Mouse (Mus musculus) fibroblast of lung, adult 2 months (primary cell): ENCODE data around the gene Prl7a2.
A peak's percentile ranks its signal among the peaks of the same experiment; 100 is the strongest.

Experiments
- DNase-seq: peaks from one replicate; pipeline ENCODE4 v3.0.0-alpha.2; 2011; ENCODE audit warnings: low read depth

Prl7a2 gene

DNA sequence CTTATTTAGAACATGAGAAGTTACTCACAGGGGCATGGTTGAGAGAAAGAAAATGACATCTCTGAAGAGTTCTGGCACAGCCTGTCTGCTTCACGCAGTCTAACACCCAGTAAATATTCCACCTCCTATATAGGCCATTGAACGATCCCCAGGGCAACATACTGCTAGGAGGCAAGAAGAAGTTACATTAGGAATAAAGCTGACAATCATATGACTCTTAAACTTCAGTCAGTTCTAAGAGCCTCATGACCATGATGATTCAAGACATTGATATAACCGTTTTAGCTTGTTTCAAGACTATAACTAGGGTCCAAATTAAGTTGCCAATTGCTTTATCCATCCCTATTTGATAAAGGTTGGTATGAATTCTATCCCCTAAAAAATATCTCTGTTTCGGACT lies at the start of gene Prl7a2:
Gene Prl7a2, minus strand, starts transcription at position 101 of the 400 bp plus-strand sequence.
- no peak for DNase-seq

DNA sequence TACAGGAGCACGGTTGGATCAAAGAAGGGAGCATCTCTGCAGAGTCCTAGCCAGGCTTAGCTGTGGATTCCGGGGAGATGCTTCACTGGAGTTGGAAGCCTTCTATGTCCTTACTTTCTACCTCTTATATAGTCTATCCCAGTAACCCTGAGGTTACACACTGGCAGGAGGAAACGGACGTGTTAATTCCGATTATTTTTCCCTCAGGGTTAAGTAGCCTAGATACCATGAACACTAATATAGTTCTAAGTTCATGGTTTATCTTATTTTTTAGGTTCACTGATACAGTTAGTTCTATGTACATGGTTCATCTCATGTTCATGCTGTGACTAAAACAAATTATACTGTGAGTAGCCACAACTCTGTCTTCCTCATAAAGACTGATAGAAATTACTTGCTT lies 48.8 kb upstream of the Prl7a2 start, which contains the start of gene Prl7d1:
Gene Prl7d1, minus strand, starts transcription at position 101 of the 400 bp plus-strand sequence.
- no peak for DNase-seq

- DNase-seq = peak; percentile 72
Measured at GRCm38 (mm10) chr13:27706521-27706920, 38.7 kb upstream of the Prl7a2 start.

- no peak for DNase-seq
Measured at GRCm38 (mm10) chr13:27660747-27661146, 7.1 kb downstream of the Prl7a2 start.

DNA sequence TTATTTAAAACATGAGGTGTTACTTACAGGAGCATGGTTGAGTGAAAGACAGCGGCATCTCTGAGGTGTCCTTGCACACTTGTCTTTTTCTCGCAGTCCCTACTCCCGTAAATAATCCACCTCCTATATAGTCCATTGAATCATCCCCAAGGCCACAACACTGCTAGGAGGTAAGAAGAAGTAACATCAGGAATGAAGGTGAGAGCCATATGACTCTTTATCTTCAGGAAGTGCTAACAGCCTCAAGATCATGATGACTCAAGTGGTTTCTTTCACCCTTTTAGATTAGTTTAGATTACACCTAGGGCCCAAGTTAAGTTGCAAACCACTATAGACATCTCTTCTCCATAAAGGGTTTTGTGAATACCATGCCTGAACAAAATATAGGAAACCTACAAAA lies 25.4 kb downstream of the Prl7a2 start, which contains the start of gene Prl7a1:
Gene Prl7a1, minus strand, starts transcription at position 101 of the 400 bp plus-strand sequence.
- no peak for DNase-seq

- no peak for DNase-seq
Measured at GRCm38 (mm10) chr13:27610482-27610881, 57.4 kb downstream of the Prl7a2 start, which contains the start of gene Prl7b1. Gene Prl7b1 (minus strand): TSS chr13:27610582.
